Mouse (Mus musculus): ENCODE results near the gene Cks2. TPM values are rescaled to one million over a fixed set of nuclear protein-coding genes. Genes with fewer than 3 reads are reported as not detected.

The Cks2 gene
- total RNA-seq (2014; fragmentation: Nextera tagmentation) = 342 and 430 TPM in 2 replicates
- total RNA-seq (2017) = 275 and 355 TPM in 2 replicates

DNA sequence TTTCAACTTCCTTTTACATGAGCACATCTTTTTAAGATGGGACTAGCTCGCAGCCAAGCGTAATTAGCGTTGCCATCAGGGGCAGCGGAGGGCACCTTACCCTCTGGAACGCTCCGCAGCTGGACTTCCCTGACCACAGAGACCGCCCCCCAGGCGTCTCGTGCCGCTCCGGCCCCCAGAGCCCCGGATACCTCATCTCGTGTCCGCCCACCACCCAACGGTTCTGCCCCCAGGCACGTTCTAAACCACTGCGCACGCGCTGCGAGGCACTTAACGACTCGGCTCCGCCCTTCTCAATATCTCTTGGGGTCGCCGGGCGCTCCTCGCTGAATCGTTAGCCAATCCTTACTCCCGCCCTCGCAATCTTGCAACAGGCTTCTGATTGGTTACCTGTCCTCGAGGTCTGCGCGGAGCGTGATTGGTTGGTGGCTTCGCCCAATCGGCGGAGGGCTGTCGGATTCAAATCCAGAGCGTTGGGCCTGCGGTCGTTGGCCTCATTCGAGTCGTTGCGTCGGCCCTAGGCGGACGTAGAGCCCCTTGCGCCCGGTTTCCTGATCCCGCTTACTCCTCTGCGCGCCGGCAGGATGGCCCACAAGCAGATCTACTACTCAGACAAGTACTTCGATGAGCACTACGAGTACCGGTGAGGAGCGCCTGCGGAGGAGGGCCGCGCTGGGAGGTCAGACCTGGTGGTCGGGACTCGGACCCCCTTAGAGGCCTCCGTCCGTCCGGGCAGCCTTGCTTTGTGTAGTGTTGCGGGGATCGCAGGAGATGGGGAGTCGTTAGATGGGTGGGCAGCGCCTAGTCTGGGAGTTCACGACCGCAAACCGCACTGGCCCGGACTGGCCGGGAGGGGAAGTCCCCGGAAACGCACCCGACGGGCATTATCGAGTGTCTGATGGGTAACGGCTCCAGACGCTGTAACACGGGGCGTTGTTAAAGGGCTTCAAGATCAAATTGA is at the start of gene Cks2:
Gene Cks2, plus strand, starts transcription at position 404 of the 961 bp plus-strand sequence.
- peak; percentile 93 for ATAC-seq (replicated peaks; ENCODE audit: low FRiP score, low TSS enrichment, poor library complexity, severe bottlenecking)

DNA sequence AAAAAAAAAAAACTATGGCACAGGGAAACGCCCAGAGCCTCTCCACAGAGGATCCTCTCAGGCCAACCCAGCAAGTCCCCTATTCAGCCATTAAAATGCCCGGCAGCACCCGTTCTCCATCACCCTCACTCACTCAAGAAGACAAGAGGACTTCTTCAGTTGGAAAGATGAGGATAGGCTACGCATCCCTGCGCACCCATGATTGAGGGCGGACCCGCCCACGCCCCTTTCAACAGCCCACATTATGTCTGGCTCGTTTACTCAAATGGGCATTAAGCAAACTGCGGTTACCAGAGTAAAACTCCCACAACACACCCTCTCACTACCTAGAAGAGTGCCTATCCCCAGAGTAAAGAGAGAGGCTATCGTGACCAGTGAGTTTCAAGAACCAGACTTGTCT is 49.6 kb upstream of the Cks2 start:
- ATAC-seq (replicated peaks; ENCODE audit: low FRiP score, low TSS enrichment, poor library complexity, severe bottlenecking) = no peak

DNA sequence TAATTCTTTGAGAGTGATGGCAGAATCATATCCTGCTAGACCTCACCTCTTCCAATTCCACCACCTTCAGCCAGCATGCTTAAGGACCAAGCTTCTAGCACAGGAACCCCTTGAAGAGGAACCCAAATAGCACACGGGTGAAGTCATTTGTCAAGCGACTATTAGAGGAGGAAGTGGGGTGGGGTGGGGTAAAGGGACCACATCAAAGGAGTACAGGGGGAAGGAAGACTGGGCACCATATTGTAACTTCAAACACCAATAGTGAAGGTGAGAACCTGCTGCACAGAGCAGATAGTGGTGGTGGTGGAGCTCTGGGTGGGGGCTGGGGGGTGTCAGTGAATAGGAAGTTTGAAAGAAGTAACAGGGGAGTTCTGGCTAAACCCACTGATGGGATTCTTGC is 47.0 kb upstream of the Cks2 start:
- no peak for ATAC-seq (replicated peaks; ENCODE audit: low FRiP score, low TSS enrichment, poor library complexity, severe bottlenecking)

DNA sequence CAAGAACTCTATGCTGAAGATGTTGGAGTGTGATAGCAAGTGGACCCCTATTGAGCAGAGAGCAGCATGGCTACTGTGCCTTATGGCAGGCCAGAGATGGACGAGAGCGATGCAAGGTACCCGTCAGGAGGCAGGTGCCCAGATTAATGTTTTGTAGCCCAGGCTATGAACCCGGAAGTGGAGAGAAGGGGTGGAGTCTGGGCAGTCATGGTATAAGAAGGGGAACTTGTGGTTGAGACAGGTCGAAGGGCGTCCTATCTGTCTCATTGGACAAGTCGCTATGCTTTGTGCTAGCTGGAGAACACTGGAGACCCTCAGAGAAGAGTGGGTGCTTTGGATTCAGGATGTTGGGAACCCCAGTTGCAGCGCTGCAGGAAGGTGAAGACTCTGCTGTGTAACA is 44.9 kb upstream of the Cks2 start:
- ATAC-seq (replicated peaks; ENCODE audit: low FRiP score, low TSS enrichment, poor library complexity, severe bottlenecking) = no peak

DNA sequence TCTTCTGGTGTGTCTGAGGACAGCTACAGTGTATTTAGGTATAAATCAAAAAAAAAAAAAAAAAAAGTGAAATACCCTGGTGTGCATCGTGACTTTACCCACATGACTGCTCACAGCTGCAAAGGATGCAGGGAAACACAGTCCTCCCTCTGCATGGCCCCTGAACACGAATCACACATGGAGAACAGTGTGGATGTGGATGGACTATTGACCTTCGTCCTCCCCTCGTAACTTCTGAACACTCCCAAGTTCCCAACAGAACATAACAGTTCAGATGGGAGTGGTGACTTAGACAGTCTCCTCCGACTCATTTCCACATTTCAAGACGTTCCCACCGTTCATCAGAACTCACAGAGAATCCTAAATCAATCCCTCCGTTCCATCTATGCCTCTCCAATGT is 42.3 kb upstream of the Cks2 start:
- no peak for ATAC-seq (replicated peaks; ENCODE audit: low FRiP score, low TSS enrichment, poor library complexity, severe bottlenecking)

DNA sequence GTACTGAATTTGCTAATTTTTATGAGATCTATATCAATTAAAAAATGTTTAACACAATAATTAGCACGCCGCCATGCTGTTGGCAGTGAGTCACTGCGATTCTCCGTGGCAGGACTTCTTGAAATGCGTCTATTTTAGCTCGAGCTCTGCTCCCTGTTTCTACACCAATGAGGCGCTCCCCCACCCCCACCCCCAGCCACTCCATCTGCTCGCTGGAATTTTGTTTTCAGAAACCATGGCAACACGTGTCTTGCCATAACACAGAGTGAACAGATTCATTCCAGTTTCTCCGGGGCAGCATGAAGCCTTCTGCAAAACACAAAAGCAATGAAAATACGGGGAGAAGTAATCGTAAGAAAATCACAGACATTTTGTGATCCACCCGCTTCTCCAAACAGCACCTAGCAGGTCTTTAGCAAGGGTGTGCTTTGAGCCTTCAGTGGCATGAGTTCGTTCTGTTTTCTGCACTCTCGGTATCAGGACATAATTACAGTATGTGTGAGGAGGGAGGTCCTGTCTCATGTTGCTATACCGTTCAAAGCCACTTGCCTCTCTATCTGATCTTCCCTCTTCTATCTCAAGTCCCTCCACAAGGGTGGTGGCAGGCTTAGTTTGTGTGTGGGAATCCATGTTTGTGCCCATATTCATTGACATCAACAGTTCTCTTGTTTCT is 41.7 kb upstream of the Cks2 start:
- ATAC-seq (replicated peaks; ENCODE audit: low FRiP score, low TSS enrichment, poor library complexity, severe bottlenecking) = no peak

- ATAC-seq (replicated peaks; ENCODE audit: low FRiP score, low TSS enrichment, poor library complexity, severe bottlenecking) = no peak
These were observed 41.2 kb upstream of the Cks2 start for GRCm38 (mm10) chr13:51603894-51604244.

DNA sequence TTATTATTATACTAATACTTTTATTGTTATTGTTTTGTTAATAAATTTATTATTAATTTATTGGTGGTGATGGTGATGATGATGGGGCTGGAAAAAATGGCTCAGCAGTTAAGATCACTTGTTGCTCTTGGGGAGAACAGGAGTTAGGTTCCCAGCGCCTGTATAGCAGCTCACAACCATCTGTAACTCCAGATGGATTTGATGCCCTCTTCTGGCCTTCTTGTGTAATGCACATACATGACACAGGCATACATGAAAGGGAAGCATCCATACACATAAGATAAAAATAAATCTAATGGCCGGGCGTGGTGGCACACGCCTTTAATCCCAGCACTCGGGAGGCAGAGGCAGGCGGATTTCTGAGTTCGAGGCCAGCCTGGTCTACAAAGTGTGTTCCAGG is 35.8 kb upstream of the Cks2 start:
- ATAC-seq (replicated peaks; ENCODE audit: low FRiP score, low TSS enrichment, poor library complexity, severe bottlenecking) = no peak

DNA sequence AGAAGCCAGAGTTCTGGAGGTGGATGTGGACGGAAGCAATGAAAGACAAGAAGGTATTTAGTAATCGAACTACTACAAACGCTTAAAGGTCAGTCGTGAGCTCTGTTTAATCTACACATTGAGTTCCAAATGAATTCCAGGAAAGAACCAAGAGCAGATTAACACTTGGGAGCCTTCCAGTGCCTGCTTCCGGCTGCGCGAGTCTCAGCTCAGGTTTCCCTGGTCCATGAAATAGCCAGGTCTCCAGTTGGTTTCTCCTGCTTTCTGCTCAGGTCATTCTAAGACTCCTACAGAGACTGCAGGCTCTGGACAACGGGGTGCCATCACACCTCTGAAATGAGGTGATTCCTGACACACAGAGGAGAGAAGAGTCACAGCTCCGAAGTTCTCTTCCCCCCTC is 34.0 kb upstream of the Cks2 start:
- ATAC-seq (replicated peaks; ENCODE audit: low FRiP score, low TSS enrichment, poor library complexity, severe bottlenecking) = no peak

- ATAC-seq (replicated peaks; ENCODE audit: low FRiP score, low TSS enrichment, poor library complexity, severe bottlenecking) = no peak
These were observed 33.5 kb upstream of the Cks2 start for GRCm38 (mm10) chr13:51611500-51611899.

- ATAC-seq (replicated peaks; ENCODE audit: low FRiP score, low TSS enrichment, poor library complexity, severe bottlenecking) = no peak
These were observed 29.2 kb upstream of the Cks2 start for GRCm38 (mm10) chr13:51615815-51616214.

DNA sequence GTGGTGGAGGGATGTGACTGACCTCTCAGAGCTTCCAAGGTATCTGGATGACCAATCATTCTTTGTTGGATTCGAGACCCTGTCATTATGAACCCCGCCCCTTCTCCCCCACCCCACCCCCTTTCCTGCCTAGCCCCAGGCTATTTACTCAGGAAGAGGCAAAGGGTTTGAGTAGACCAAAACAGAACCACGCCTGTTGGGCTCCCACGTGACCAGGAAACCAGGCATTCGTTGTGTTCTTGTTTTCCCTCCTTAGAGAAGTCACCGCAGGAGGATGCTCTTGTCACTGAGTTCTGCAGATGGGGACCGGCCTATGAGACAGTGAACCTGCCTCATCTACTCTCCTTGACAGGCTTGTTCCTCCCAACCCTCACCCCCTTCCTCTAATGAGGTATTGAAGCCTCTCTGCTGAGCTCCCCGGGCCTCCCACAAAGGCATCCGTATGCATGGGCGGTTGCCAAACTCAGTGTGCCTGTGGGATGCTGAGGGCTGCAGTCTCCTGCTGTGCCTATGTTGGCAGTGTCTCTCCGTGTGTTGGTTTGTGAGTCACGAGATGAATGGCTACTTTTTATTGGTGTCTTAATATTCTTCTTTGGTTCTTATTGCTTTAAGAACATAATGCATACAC is 28.5 kb upstream of the Cks2 start:
- ATAC-seq (replicated peaks; ENCODE audit: low FRiP score, low TSS enrichment, poor library complexity, severe bottlenecking) = no peak

DNA sequence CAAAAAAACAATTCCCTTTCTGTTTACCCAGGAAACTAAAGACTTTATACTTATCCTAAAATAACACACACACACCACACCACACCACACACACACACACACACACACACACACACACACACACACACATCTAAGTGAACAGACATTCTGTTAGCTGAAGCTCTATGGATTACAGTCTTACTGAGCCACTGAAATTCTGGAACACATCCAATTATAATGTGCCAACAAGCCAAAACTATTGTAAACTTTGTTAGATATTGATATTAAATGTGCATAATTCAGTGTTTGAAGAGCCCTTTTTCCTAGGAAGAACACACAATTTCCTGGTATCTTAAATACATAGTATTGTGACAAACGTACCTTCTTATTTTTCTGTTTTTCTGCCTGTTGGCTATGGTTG is 27.7 kb upstream of the Cks2 start:
- no peak for ATAC-seq (replicated peaks; ENCODE audit: low FRiP score, low TSS enrichment, poor library complexity, severe bottlenecking)

- no peak for ATAC-seq (replicated peaks; ENCODE audit: low FRiP score, low TSS enrichment, poor library complexity, severe bottlenecking)
These were observed 27.2 kb upstream of the Cks2 start for GRCm38 (mm10) chr13:51617861-51618260.

GRCm38 (mm10) chr13:51618602-51619001 is 26.4 kb upstream of the Cks2 start:
- ATAC-seq (replicated peaks; ENCODE audit: low FRiP score, low TSS enrichment, poor library complexity, severe bottlenecking) = no peak

- ATAC-seq (replicated peaks; ENCODE audit: low FRiP score, low TSS enrichment, poor library complexity, severe bottlenecking) = no peak
These were observed 22.4 kb upstream of the Cks2 start for GRCm38 (mm10) chr13:51622626-51623025.

DNA sequence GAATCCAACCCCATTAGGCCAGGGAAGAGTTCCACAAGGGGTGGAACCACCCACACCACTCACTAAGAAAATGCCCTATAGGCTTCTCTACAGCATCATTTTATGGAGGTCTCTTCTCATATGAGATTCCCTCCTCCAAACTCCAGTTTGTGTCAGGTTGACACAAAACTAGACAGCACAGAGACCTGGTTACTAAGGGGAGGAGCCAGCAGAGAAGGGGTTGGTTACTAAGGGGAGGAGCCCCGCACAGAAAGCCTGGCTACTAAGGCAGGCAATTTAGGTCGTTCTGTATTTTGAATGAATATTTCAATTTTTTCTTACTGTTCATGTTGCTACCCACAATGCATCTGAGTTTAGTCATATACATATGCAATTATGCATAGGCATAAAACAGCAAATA is 21.4 kb upstream of the Cks2 start:
- ATAC-seq (replicated peaks; ENCODE audit: low FRiP score, low TSS enrichment, poor library complexity, severe bottlenecking) = no peak

DNA sequence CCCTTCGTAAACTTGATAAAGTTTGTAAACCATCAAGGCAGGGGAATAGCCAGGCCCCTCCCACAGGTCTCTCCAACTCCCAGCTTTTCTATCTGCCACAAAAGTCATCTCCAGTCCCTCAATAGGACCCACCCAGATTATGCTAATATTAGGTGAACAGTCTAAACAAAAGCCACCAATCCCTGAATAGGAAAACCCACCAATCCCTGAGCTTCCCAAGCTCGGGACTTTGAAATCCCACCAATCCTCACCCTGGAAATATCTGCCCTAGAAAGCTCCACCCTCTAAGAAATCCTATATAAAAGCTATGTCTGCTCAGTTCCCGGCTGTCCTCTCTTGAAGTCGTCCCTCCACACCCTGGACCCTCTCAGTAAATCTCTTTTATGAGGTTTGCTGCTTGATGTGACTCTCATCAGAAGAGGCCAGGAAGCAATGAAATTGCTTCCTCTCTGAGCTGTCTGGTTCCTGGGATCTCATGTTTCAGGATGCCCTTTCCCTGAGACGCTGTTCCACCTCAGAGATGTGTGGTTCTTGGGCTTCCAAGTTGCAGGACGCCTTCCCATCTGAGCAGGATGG is 16.7 kb upstream of the Cks2 start:
- no peak for ATAC-seq (replicated peaks; ENCODE audit: low FRiP score, low TSS enrichment, poor library complexity, severe bottlenecking)

- ATAC-seq (replicated peaks; ENCODE audit: low FRiP score, low TSS enrichment, poor library complexity, severe bottlenecking) = no peak
These were observed 13.6 kb upstream of the Cks2 start for GRCm38 (mm10) chr13:51631354-51631992.

Data from megakaryocyte-erythroid progenitor cell, adult 5-6 weeks (primary cell).